Mouse (Mus musculus) v-Abl transformed pro-B cells (cell line): Measurements from ENCODE around the gene Map2k5.

Experiments
- in situ Hi-C, 2 experiments: fragments of 400-800 bp; cut with MboI; formaldehyde crosslinking; loops; one replicate each; pipeline ENCODE4 v1.15.1; 2025; ENCODE audit not compliant: unreplicated experiment in 2 of 2

The Map2k5 gene

DNA sequence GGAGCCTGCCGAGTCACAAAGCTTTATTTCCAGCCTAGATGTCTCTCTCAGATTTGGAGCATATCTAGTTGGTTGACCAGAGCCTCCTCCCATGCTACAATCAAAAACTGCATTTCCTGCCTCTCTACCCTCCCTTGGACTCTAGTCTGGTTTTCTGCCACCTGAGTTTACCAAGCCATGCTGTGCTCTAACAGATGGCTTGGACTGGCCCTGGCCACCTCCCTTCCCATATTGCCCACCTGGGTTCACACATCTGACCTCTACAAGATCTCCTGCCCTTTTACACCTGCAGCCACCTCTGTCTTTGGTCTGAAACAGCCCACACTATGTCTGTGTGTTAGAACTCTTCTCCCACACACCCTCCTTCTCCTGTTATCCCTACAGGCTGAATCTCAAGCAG is 29.6 kb downstream of the Map2k5 start:
- in situ Hi-C loops = no loop called here

DNA sequence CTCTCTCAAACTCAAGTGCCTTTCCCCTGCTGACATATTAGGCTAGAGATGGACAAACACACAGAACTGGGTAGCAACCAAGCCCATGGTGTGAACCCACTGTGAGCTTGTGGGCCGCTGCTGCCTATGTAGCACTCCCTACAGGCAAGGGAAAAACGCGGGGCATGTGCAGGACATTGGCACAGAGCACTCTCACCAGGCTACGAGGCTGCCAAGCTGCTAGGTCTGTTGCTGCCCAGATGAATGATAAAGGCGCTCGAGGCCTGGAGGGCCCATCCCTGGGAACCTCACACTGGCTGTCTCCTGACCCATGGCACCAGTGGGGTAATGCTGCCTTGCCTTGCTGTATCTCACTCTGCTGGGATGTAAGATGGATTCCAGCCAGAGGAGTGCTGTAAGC is 31.7 kb downstream of the Map2k5 start:
- in situ Hi-C loops = no loop called here

DNA sequence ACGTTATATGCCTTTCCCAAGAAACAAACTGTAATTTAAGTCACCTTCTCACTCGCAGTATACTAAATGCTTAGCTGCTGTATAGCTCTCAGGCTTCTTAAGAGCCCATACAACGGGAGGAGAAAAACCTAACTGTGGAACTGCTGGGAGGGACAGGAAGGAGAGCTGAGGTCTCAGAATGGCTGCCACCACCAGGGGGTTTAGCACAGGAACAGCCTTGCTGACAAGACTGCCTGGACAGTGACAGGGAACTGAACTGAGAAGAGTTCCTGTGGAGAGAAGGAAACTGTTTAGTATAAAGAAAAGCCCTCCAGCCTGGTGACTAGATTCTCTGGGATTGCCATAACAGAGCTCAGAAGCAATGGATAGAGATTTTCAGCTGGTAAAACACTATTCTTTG is 35.9 kb downstream of the Map2k5 start:
- in situ Hi-C loops = no loop called here

DNA sequence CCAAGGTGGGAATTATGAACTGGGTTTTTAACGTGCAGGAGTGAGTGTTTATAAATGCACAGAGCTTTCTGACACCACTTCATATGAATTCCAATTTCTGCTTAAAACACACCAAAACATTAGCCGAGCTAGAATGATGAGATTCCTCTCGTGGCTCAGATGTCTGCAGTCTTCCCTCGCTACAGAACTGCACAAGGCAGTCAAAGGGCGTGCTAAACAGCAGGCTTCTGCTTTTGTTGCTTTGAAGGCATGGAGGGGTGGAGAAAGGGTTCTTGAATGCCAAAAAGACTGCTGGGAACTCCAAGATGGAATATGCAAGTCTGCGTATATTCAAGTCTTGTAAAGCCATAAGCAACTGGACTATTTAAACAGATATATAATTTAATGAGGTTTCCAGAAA is 38.4 kb downstream of the Map2k5 start:
- in situ Hi-C loops = no loop called here

DNA sequence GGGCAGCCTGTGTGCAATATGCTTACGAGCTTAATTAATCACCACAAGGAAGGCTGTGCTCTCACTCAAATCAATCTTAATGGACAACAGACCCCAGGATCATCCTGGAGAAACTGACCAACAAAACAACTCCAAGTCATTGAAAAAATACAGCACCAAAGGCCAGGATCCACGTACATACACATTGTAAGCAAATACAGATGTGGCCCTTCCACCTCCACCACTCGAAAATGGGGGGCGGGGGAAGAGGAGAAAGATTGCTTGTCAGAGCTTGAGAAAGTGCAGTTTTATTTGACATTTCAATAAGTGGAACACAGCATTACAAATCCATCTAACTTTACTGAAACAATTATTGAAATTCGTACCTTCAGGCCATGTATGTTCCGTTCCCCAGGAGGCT is 39.0 kb downstream of the Map2k5 start:
- in situ Hi-C loops = no loop called here

DNA sequence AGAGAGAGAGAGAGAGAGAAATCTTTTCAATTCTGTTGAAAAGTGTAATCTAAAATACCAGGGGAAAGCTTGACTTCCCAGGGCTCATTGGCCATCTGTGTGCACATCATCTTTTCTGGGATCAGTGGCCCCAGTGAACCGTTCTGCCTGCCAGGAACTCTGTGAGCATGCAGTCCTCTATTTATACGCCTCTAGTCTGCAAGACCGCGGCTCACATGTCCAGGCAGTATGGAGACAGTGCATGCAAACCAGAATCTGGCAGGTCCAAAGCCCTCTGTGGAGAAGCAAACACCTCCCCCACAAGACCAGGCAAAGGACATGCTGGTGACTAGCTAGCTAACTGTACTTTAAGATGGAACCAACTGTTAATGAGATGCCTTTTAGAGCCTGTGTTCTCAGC is 41.9 kb downstream of the Map2k5 start:
- in situ Hi-C loops = no loop called here

DNA sequence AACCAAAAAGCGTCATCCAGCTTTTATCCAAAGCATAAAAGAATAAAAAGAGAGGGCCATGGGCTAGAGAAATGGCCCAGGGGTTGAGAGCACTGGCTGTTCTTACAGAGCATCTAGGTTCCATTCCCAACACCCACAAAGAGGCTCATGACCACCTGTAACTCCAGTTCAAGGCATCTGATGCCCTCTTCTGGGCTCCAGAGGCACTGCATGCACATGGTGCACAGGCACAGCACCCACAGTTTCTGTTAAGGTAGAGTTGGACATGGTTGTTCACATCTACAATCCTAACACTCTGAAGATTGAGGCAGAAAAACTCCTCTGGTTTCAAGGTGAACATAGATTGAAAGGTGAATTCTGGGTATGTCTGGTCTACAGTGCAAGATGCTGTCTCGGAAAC is 44.6 kb downstream of the Map2k5 start:
- in situ Hi-C loops = no loop called here

DNA sequence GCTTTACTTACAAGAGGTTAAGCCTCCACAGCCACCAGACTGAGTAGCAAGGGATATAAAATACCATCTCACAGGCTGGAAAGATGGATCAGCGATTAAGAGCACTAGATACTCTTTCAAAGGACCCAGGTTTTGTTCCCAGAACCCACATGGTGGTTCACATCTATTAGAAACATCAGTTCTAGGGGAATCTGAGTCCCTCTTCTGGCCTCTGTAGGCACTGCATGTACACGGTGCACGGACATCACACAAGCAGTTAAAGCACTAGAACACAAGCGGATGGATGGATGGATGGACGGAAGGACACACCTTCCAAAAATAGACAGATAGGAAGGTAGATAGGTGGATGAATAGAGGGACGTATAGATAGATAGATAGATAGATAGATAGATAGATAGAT is 46.5 kb downstream of the Map2k5 start:
- in situ Hi-C loops = no loop called here

DNA sequence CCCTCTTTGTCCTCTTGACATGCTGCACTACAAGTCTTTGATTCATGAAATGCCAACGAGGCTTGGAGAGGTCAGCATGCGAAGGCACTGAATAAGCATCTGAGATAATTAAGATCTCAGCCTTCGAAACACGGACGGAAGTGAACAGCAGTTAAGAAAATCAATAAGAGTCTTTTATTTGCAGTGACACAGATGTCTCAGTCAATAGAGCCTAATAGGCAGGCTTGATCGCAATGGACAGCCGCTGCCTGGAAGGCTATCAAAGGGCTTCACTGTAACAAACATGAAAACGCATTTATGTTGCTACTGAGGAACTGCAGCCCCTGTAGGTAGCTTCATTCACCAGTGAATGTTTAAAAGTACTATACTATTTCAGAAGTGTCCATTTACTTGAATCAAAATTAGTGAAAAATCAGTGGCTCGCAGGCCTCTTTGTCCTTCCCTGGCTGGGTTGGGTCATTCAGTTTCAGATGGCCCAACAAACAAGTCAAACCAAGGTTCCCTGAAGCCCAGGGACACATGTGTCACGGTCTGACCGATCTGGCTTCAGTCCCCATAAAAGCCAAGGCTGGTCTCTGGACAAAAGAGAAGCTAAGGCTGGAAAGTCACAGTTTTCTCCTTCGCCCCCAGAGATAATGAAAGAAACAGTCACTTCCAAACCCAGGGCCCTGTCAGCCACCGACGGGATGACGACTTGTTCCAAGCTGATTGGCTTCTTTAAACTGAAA is 48.6 kb downstream of the Map2k5 start:
- in situ Hi-C loops = no loop called here

DNA sequence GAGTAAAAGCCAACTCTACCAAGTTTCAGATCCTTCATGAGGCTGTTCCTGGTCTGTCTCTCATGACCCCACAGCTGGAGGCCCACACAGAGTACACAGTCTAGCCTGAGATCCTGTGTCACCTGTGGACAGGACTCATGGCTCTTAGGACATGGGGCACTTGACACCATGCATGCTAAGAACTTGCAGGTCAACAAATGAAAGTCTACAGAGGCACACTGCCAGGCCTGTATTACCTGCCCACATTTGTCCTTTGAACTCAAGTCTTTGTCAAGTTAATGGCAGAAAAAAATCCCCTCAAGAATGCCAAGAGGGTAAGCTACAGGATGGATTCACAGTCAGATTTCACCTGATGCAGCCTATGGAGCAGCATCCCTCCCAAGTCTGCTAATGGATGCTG is 62.5 kb downstream of the Map2k5 start:
- in situ Hi-C loops = no loop called here

DNA sequence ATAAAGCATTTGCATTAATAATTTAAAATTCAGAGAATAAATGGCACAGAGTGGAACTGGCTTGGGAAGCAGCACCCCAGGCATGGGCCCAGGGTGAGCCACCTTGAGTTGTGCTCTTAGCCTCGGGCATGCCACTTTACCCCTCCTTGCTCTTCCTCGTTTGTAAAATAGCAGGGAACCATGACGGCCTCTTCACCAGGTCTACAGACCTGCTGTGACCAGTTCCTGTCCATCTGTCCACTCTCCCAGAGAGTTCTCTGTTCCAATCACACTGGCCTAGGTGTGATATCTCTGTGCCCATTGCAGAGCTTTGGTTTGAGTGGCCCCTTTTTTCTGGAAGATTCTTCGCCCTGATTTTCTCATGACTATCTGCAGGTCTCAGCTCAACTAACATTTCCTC is 63.6 kb downstream of the Map2k5 start:
- in situ Hi-C loops = no loop called here

DNA sequence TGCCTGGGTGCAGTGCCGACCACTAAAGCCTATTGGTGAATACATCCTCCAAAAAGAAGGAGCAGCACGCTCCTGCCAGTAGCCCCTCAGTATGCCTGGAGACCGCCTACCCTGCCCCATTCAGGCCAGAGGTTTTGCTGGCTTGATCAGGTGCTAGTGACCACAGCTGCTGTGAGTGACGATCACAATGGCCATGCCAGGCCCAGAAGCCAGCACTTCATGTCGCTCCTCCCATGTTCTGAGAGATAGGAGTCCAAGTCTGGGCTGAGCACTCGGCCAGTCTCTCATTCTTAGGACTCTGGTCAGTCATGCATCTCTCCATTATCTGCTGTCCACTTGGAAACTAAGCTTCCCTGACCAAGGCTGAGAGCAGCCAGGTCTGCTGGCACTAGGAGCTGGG is 67.7 kb downstream of the Map2k5 start:
- in situ Hi-C loops = no loop called here

DNA sequence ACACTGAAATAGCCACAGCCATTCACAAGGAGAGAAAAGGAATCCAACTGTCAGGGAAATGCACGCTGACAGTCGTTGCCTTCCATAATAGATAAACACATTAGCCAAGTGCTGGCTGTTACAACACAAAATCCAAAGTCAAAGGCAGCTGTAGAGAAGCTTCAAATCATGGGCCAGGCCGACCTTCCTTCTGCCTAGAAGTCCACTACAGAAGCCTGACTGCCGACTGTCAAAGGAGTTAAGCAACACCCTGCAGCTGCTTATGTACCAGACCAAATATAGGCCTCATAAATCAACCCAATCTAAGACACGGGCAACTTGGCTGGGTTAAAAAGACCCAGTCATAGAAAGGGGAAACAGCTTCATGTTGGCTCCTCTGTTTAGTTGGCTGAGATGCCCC is 68.7 kb downstream of the Map2k5 start:
- in situ Hi-C loops = no loop called here

DNA sequence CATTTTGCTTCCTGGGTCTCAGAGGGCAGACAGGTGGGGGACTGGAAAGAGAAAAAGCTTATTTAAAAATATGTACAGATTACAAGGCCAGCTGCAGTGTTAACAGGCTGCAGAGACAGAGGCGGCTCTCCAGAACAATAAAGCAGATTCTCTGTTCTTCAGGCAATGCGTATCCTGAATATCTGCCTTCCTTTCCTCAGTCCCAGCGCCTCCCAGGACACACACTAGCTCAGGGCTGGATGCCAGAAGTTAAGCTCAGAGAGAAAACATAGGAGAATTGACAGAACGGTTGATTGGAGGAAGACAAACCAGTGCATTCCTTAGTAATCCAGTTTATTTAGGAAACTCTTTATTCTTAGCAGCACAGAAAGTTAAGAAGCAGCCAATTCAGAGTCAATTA is 69.3 kb downstream of the Map2k5 start:
- in situ Hi-C loops = no loop called here

DNA sequence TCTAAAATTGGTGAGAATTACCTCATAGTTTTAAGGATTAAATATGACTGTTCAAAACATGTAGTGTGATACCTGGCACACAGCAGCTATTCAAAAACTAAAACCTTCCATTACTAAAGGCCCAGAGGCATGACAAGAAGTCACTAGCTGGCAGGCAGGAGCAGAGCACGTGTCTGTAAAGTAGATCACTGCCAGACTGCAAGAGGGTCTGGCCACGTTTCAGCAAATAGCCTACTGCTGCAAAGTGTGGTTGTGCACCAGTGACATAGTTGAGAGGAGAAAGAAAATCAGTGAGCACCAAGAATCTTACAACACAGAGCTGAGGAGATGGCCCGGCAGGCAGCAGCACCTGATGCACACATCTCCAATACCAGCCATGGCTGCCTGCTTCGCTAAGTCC is 75.2 kb downstream of the Map2k5 start:
- in situ Hi-C loops = no loop called here

DNA sequence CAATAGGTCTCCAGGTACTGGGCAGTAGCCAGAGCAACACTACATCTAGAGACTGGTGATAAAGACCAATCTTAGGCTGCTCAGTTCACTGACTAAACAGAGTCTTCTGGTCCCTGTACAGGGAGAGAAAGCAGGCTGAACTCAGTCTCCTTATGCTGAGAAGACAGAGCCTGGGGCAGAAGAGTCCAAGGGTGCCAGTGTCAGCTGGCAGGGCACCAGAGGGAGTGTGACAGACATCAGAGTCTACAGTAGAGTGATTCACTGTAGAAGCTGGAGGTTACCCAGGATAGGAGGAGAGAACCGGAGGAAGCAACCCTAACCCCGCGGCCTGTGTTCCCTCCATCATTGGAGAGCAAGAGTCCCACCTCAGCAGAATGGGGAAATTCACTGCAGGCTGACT is 79.0 kb downstream of the Map2k5 start:
- in situ Hi-C loops = no loop called here

DNA sequence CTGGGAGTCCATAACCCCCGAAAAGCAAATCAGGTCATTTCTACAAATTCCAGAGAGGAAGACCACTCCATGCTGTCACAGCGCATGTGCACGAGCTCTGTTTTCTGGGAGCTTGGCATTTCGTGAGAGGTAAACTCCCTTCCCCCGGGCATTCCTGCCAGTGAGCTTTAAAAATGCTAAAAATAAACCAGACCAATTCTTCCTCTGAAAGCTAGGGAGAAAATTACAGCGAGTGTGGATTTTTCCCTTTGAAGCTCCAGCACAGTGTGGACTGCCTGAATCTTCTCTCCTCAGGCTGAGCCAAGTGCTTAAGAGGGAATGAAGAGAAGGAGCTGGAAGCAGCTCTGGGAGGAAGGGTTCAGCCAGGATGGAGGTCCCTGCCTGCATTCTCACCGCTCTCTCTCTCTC is 82.1 kb downstream of the Map2k5 start:
- in situ Hi-C loops = no loop called here

DNA sequence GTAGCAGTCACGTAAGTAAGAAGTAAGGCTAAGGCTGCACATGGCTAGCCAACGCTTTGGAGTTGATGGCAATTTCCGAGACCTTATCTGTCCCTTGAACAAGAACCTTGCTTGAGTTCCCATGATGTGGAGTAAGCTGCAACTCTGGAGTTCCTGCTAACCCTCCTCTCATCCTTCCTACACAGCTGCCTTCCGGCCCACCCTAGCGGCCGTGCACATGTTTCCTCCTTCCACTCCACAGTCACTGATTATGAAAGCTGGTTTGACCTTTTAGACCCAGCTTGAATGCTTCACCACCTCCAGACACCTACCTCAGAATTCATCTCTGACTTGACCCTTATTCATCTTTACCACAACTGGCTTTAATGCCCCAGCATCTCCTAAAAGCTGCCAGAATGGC is 82.9 kb downstream of the Map2k5 start:
- in situ Hi-C loops = no loop called here

DNA sequence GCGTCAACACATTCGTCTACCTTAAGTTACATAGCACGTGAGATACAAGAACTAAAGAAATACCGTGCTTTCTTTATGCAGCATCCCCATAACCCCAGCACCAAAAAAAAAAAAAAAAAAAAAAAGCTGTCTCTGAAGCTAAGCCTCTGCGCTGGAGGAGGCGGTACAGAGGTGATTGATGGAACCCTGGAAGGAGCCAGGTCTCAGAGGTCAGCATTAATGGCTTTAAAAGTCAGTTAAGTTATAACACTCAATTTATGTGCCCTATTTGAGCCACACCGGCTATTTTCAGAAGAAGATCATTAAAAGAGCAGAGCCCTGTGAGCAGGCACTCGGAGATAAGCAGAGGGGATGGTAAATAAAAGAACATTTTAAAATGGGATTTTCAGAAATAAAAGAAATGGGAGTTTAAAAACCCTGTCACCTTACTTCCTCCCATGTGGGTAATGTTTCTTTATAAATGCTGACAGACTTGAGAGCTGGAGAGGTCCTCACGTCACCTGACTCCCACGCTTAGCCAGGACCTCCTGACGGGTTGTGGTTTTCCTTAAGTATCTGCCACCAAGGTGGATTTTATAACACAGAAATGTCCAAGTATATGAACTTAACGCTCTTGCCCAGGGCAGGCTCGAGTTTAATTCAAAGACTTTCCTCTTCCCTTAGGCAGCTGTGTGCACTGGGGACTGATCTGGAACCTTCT is 83.8 kb downstream of the Map2k5 start:
- in situ Hi-C loops = no loop called here

DNA sequence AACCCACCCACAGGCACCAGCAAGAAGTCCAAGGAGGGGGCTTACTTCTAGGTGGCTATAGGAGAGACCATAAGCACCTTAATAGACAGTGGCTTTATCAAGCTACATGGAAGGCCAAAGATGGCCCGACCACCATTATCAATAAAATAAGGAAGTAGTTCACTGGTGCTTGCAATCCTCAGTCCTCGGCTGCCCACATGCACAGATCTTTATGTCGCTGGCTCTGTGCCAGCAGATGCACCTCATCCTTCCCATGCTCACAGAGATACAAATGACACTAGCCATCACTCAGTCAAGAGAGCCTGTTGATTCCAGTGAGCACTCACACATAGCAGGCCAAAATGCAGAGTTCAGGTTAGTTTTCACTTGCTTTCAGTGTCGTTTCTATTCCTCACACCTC is 89.0 kb downstream of the Map2k5 start:
- in situ Hi-C loops = no loop called here

DNA sequence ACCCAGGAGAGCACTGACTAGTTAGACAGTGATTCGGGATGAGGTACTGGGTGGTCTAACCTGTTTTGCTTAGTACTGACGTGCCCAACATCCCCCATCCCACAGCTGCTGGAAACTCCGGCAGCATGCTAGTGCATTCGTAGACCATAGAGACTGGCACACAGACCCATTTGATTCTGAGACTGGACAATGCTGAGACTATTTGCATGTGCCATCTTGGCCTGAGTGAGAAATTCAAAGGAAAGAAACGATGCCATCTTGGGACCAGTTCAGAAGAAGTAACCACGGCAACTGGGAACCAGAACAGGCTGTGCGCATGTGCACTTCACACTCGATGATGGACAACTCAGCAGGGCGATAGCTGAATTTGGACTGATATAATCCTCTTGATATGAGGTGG is 93.3 kb downstream of the Map2k5 start:
- in situ Hi-C loops = no loop called here

DNA sequence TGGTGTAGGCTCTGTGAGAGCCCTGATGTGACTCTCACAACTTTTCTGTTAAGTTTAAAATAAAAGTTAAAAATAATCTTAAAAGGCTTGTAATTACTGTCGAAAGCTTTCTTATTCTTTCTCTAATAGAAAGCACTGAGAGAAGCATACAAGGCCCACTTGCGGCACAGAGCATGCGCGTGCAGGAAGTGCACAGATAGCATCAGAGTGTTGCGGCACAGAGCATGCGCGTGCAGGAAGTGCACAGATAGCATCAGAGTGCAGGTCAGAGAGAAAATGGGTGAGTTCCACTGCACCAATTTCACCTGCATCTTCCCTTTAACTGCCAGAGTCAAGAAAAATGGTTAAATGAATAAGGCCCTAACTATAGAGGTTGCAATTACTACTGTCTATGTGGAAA is 95.7 kb downstream of the Map2k5 start:
- in situ Hi-C loops = no loop called here

DNA sequence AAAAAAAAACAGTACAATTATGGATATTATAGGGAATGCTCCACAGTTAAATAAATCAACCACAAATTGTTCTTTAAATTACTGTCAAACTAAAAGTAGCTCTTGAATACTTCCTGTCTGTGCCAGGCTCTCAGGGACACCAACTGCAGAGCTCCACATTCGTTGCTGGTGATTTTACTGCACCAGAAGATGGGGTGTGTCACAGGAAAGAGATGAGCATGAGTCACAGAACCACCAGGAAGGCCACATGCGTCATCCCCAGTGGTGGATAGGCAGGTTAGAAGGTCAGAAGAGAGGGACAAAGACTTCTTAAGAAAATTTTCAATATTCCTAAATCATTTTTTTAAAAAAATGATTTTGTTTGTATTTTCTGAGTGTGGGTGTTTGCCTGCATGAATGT is 96.6 kb downstream of the Map2k5 start:
- in situ Hi-C loops = no loop called here
